Mouse (Mus musculus): ENCODE measurements around the gene Muc4. TPM values are rescaled to one million over a fixed set of nuclear protein-coding genes. Genes with fewer than 3 reads are reported as not detected.
A peak's percentile ranks its signal among the peaks of the same experiment; 100 is the strongest.

Gene Muc4
- polyA plus RNA-seq (2011; ENCODE audit: insufficient read length, low read depth, missing spikeins): not detected in 2 replicates

DNA sequence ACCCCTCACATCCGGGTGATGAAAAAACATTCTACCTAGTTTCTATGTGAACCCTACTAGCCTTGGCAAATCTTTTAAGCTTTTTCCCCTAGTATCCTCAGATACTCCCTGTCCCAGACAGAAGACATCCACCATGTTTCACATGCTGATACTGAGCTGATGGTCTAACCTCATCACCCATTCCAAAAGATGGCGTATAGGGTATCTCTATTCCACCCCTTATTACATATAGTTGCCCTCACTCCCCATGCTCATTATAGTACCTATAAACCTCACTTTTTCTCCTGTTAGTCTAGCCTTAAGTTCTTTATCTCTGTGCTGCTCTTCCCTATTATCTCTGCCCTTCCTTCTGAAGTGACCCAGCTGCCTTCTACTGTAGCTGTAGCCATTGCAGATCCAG lies at the start of gene Muc4:
Gene Muc4, plus strand, starts transcription at position 301 of the 400 bp plus-strand sequence.
- H3K27ac ChIP-seq (ENCODE audit: insufficient read depth, low read length): no peak within 1 kb of the TSS
- TF ChIP-seq CTCF (IDR thresholded peaks at IDR 0.05; ENCODE audit: borderline replicate concordance, insufficient read depth, low read length) (no peak), POLR2A (IDR thresholded peaks at IDR 0.05; ENCODE audit: low read depth, low read length) (no peak)
- no peaks in the 10 kb centered on the region for H3K4me1 ChIP-seq (ENCODE audit: control insufficient read depth, insufficient read depth, low read length)

DNA sequence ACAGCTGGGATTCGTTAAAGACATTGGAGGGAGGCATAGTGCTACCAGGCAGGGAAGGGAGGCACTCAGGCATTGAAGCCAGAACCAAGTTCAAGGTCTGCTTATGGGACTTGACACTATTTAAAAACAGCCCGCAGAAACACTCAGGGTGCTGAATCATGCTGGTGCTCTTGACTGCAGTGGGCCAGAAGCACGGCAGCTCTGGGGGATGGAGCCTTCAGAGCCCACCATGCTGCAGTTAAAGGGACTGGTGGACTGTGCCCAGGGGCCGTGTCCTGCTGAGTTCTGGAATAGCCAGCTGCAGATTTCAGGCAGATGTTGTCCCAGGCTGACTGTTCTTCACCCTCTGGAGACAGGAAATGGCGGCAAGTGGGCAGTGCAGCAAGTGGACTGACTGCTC lies 49.7 kb upstream of the Muc4 start:
- 0 out of 2 replicates have a peak, but pooled peaks cover 3% of the 10 kb centered on the region for H3K4me1 ChIP-seq (ENCODE audit: control insufficient read depth, insufficient read depth, low read length)
- no peak for TF ChIP-seq CTCF (IDR thresholded peaks at IDR 0.05; ENCODE audit: borderline replicate concordance, insufficient read depth, low read length)
- no peak for TF ChIP-seq POLR2A (IDR thresholded peaks at IDR 0.05; ENCODE audit: low read depth, low read length)
- no peak overlapping the region for H3K4me3 ChIP-seq (ENCODE audit: insufficient read depth, low read length)
- H3K27ac ChIP-seq (ENCODE audit: insufficient read depth, low read length): no peak overlapping the region

More for the DNA sequence above, at the start of gene Muc4:
- H3K4me3 ChIP-seq (ENCODE audit: insufficient read depth, low read length): no peak within 1 kb of the TSS

DNA sequence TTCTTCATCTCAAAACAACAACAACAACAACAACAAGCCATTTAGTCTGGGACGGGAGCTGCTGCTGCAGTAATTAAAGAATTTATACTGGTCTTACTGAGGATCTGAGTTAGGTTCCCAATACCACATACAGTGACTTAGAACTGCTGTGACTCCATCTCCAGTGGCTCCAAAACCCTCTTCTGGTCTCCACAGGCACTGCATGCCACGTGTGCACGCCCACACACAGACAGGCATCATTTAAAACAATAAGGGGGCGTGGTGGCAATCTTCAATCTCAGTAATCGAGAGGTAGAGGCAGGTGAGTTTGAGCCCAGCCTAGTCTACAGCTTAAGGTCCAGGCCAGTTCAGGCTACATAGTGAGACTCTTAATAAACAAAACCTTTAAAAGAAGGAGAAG lies 48.5 kb upstream of the Muc4 start:
- H3K4me1 ChIP-seq (ENCODE audit: control insufficient read depth, insufficient read depth, low read length): 0 out of 2 replicates have a peak, but pooled peaks cover 3% of the 10 kb centered on the region
- no peak overlapping the region for H3K4me3 ChIP-seq (ENCODE audit: insufficient read depth, low read length)
- TF ChIP-seq CTCF (IDR thresholded peaks at IDR 0.05; ENCODE audit: borderline replicate concordance, insufficient read depth, low read length) (no peak), POLR2A (IDR thresholded peaks at IDR 0.05; ENCODE audit: low read depth, low read length) (no peak)
- no peak overlapping the region for H3K27ac ChIP-seq (ENCODE audit: insufficient read depth, low read length)

DNA sequence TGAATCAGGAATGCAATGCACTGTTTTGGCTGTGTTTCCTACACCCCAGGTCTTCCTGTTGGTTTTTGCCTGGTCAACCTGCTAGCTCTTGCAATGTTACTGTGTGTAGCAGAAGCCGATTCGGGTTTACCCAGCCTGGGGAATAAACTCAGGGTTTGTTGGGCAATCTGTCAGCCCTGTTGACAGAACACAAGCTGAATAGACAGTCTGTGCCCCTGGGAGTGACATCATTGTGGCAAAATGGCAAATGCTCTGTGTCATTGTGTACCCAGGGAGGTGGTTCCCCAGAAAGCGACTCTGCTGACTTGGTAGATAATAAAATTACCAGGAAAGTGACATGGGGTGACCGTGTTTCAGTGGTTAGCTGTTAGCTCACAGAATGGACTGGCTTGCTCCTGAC lies 46.9 kb upstream of the Muc4 start:
- H3K27ac ChIP-seq (ENCODE audit: insufficient read depth, low read length): no peak overlapping the region
- no peak for TF ChIP-seq CTCF (IDR thresholded peaks at IDR 0.05; ENCODE audit: borderline replicate concordance, insufficient read depth, low read length)
- TF ChIP-seq POLR2A (IDR thresholded peaks at IDR 0.05; ENCODE audit: low read depth, low read length): no peak
- H3K4me3 ChIP-seq (ENCODE audit: insufficient read depth, low read length): no peak overlapping the region
- 0 out of 2 replicates have a peak, but pooled peaks cover 3% of the 10 kb centered on the region for H3K4me1 ChIP-seq (ENCODE audit: control insufficient read depth, insufficient read depth, low read length)

DNA sequence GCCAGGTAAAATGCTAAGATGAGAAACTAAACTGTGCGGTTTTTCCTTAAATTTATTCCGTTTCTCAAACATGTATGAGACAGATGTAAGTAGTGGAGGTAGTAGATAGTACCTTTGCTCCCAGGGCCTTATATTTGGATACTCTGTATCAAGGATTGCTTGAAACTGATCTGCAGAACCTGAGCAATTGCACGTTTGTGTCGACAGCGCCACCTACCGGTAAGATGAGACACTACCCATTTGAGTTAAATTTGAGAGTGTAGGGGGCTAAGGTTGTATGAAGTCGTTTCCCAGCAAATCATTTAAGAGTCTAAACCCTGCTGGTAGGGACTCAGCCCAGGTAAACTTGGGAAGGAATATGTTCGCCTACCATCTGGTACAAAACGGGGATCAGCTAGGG lies 46.2 kb upstream of the Muc4 start:
- Histone ChIP-seq H3K4me1 (ENCODE audit: control insufficient read depth, insufficient read depth, low read length) (0 out of 2 replicates have a peak, but pooled peaks cover 3% of the 10 kb centered on the region), H3K4me3 (ENCODE audit: insufficient read depth, low read length) (no peak overlapping the region), H3K27ac (ENCODE audit: insufficient read depth, low read length) (no peak overlapping the region)
- TF ChIP-seq POLR2A (IDR thresholded peaks at IDR 0.05; ENCODE audit: low read depth, low read length): no peak
- TF ChIP-seq CTCF (IDR thresholded peaks at IDR 0.05; ENCODE audit: borderline replicate concordance, insufficient read depth, low read length): peak; percentile 68; the same call in 1 of the 2 replicates

DNA sequence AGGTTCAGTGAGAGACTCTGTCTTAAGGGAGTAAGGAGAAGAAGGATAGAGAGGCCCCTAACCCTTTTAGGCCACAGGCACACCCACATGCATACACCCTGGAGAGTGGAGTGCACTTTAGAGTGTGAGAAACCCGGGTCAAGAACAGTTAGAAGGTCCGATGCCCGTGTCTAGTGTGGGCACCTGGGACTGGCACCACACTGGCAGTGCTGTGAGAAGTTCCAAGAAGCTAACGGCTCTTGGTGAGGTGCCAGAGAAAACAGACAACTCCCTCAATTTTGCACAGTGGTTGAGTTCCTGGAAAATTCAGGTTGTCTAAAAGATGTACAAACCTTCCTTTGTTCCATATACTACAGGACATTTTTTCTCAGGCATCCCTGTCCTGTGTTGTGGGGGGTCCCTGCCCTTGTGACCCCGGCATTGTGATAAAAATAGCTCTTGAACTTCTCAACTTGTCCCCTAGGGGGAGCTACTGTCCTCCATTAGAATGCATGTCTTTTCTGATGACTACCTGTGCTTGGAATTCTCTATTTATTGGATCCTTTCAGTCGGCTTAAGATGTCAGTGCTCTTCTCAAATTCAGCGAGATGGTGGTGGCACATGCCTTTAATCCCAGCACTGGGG lies 38.7 kb upstream of the Muc4 start:
- no peak for TF ChIP-seq CTCF (IDR thresholded peaks at IDR 0.05; ENCODE audit: borderline replicate concordance, insufficient read depth, low read length)
- no peak for TF ChIP-seq POLR2A (IDR thresholded peaks at IDR 0.05; ENCODE audit: low read depth, low read length)
- Histone ChIP-seq H3K4me1 (ENCODE audit: control insufficient read depth, insufficient read depth, low read length) (no peaks in the 10 kb centered on the region), H3K27ac (ENCODE audit: insufficient read depth, low read length) (no peak overlapping the region), H3K4me3 (ENCODE audit: insufficient read depth, low read length) (no peak overlapping the region)

DNA sequence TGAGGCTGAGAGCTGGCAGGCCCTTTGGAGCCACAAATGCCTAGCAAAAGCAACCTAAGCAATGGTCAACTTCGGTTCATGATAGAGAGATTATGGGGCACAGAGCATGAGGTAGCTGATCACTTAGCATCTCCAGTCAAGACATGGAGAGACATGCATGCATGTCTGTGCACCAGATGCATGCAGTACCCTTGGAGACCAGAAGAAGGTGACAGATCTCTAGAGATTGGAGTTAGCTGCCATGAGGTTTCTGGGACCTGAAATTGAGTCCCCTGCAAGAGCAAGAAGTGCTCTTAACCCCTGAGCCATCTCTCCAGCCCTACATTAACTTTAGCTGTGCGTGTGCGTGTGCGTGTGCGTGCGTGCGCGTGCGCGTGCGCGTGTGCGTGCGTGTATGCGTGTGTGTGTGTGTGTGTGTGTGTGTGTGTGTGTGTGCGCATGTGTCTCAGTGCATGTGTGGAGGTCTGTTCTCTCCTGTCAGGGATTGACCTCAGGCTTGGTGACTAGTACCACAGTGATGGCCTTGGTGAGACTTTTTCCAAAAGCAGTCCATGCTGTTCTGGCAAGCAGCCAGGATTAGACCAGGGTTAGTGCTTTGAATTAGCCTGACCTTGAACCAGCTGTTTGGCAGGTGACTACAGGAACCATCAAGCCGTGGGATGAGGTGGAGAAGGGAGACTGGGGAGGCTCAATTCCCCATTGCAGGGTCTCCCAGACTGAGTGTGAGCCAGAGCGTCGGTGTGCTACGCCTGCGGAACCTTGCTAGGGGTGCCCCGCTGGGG lies 37.8 kb upstream of the Muc4 start:
- Histone ChIP-seq H3K4me1 (ENCODE audit: control insufficient read depth, insufficient read depth, low read length) (no peaks in the 10 kb centered on the region), H3K4me3 (ENCODE audit: insufficient read depth, low read length) (no peak overlapping the region), H3K27ac (ENCODE audit: insufficient read depth, low read length) (no peak overlapping the region)
- TF ChIP-seq POLR2A (IDR thresholded peaks at IDR 0.05; ENCODE audit: low read depth, low read length) (no peak), CTCF (IDR thresholded peaks at IDR 0.05; ENCODE audit: borderline replicate concordance, insufficient read depth, low read length) (no peak)

DNA sequence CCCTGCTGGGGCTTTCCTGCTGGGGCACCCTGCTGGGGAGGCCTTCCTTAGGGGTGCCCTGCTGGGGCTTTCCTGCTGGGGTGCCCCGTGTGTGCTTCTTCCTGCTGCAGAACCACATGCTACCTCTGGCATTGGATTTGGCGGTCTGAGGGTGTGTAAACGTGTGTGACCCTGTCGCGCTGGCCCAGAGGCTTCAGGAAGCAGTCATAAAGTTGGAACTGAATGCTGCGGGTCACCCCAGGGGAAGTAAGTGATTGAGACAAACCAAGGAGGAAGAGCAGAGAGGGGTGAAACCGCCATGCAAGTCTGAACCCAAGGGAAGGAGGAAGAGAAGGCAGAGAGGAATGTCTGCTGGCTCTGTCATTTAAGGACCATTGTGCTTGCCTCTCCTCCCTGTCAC lies 37.1 kb upstream of the Muc4 start:
- H3K4me3 ChIP-seq (ENCODE audit: insufficient read depth, low read length): no peak overlapping the region
- no peak for TF ChIP-seq POLR2A (IDR thresholded peaks at IDR 0.05; ENCODE audit: low read depth, low read length)
- TF ChIP-seq CTCF (IDR thresholded peaks at IDR 0.05; ENCODE audit: borderline replicate concordance, insufficient read depth, low read length): no peak
- H3K4me1 ChIP-seq (ENCODE audit: control insufficient read depth, insufficient read depth, low read length): no peaks in the 10 kb centered on the region
- no peak overlapping the region for H3K27ac ChIP-seq (ENCODE audit: insufficient read depth, low read length)

DNA sequence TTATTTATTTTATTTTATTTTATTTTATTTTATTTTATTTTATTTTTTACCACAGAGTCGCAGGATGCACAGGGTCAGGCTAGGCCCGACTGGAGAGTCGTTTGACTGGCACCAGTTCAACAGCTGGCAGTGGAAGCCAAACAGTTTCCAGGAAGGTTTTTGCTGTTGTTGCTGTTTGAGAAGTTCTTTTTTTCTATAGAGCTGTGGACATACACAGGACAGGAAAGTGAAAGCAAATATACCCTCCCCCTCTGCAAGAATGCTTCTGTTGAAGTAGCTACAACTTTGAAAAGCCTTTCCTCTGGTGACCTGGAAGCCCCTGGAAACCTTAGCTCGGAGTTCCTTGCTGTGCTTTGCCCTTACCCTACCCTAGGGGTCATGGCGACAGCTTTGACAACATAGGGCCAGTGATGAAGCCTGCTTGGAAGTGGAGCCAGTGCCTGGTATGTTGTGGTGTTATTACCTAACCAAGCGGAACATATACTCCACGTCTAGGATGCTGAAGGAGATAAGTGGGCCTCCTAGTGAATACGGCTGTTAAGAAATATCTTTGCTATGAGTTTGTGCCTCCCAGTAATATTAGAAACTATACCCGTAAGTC lies 32.3 kb upstream of the Muc4 start:
- Histone ChIP-seq H3K4me1 (ENCODE audit: control insufficient read depth, insufficient read depth, low read length) (no peaks in the 10 kb centered on the region), H3K4me3 (ENCODE audit: insufficient read depth, low read length) (no peak overlapping the region), H3K27ac (ENCODE audit: insufficient read depth, low read length) (no peak overlapping the region)
- TF ChIP-seq CTCF (IDR thresholded peaks at IDR 0.05; ENCODE audit: borderline replicate concordance, insufficient read depth, low read length) (no peak), POLR2A (IDR thresholded peaks at IDR 0.05; ENCODE audit: low read depth, low read length) (no peak)

DNA sequence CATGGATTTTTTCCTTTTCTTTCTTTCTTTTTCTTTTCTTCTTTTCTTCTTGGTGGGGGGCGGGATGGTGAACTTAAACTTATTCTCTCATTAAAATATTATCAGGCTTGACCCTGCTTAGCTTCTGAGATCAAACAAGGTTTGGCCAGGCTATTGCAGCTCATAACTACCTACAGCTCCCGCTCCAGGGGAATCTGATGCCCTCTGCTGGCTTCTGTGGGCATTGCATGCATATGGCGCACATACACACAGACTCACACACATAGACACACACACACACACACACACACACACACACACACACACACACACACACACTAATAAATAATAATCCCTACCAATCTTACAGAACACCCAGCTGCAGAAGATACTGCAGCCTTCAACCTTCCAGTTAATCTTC lies 30.1 kb upstream of the Muc4 start:
- Histone ChIP-seq H3K27ac (ENCODE audit: insufficient read depth, low read length) (no peak overlapping the region), H3K4me3 (ENCODE audit: insufficient read depth, low read length) (no peak overlapping the region), H3K4me1 (ENCODE audit: control insufficient read depth, insufficient read depth, low read length) (no peaks in the 10 kb centered on the region)
- TF ChIP-seq POLR2A (IDR thresholded peaks at IDR 0.05; ENCODE audit: low read depth, low read length): no peak
- TF ChIP-seq CTCF (IDR thresholded peaks at IDR 0.05; ENCODE audit: borderline replicate concordance, insufficient read depth, low read length): no peak
